Mouse (Mus musculus) ovary, postnatal 10 days (tissue): ENCODE results near the gene Dlgap1.

Experiments
- DNase-seq: peaks from one replicate; pipeline ENCODE4 v3.0.0; 2022; ENCODE audit warnings: low spot score

Dlgap1 gene

GRCm38 (mm10) chr17:70865060-70865604 is 896.3 kb downstream of the Dlgap1 start:
- no peak for DNase-seq

- no peak for DNase-seq
Observed at GRCm38 (mm10) chr17:70866029-70866428, 897.2 kb downstream of the Dlgap1 start.

- no peak for DNase-seq
Observed at GRCm38 (mm10) chr17:70866538-70867114, 897.8 kb downstream of the Dlgap1 start.

- DNase-seq: no peak
Observed at GRCm38 (mm10) chr17:70868577-70869229, 899.8 kb downstream of the Dlgap1 start.

GRCm38 (mm10) chr17:70870581-70870980 is 901.7 kb downstream of the Dlgap1 start:
- no peak for DNase-seq
